Mouse (Mus musculus) bone marrow macrophage, adult 2 months (primary cell): ENCODE measurements around the gene Il10rb.

Source experiments
- CTCF ChIP-seq: IDR thresholded peaks from 2 replicates; pipeline ENCODE4 v1.5.1; 2012; ENCODE audit warnings: low read depth, mild to moderate bottlenecking, low read length, moderate library complexity
- POLR2A ChIP-seq: IDR thresholded peaks from 2 replicates; pipeline ENCODE4 v1.6.1; 2012; ENCODE audit warnings: mild to moderate bottlenecking, low read depth, low read length, borderline replicate concordance

DNA sequence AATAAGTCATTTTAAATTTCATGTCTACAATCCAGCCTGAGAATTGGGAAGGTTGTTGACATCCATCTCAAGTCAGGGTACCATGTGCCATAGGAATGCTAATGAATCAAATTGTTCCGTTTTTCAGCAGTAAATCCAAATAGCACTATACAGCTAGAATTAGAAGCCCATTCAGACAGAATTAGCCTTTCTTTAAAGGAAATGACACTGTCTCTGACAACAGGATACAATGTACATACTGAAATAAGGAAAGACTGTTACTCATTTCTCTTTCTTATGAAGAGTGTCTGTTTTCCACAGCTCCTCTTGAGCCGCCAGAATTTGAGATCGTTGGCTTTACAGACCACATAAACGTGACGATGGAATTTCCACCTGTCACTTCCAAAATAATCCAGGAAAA, 14.5 kb upstream of the Il10rb start, which contains the start of gene Gm21970:
- TF ChIP-seq POLR2A (no peak), CTCF (no peak)
